Mouse (Mus musculus) ES-E14 (cell line): Measurements from ENCODE around the gene Syngr2. TPM values are rescaled to one million over a fixed set of nuclear protein-coding genes. Genes with fewer than 3 reads are reported as not detected.

Source experiments
- DNase-seq: peaks from one replicate; pipeline ENCODE4 v3.0.0-alpha.2; 2013; ENCODE audit warnings: low read depth, low spot score
- H3K27ac ChIP-seq: 2 replicates; pipeline ENCODE4 v1.5.1; 2012; ENCODE audit warnings: low read depth, mild to moderate bottlenecking, low read length, moderate library complexity, mixed read lengths; ENCODE audit not compliant: poor library complexity, insufficient read depth, severe bottlenecking
- H3K36me3 ChIP-seq: 2 replicates; pipeline ENCODE4 v1.6.1; 2012; ENCODE audit warnings: mild to moderate bottlenecking, low read length, moderate library complexity, mixed read lengths; ENCODE audit not compliant: control insufficient read depth, poor library complexity, insufficient read depth, severe bottlenecking
- H3K4me1 ChIP-seq, 2 experiments: fragments of 150-350 bp in 1 of 2; sonication (generic) in 1 of 2; 2 replicates each; pipeline ENCODE4 v1.6.1; 2012; ENCODE audit warnings: low read length in 2 of 2, mild to moderate bottlenecking in 1 of 2, mixed read lengths in 1 of 2; ENCODE audit not compliant: control insufficient read depth in 2 of 2, insufficient read depth in 2 of 2, poor library complexity in 1 of 2
- H3K4me3 ChIP-seq, 2 experiments: fragments of 150-350 bp in 1 of 2; sonication (generic) in 1 of 2; 2 replicates each; pipeline ENCODE4 v1.5.1; 2012; ENCODE audit warnings: low read length in 2 of 2, low read depth in 1 of 2, mild to moderate bottlenecking in 1 of 2, mixed read lengths in 1 of 2; ENCODE audit not compliant: insufficient read depth in 1 of 2, poor library complexity in 1 of 2, severe bottlenecking in 1 of 2
- H3K9ac ChIP-seq: 2 replicates; pipeline ENCODE4 v1.6.1; 2012; ENCODE audit warnings: low read depth, mild to moderate bottlenecking, low read length, mixed read lengths; ENCODE audit not compliant: poor library complexity, insufficient read depth, severe bottlenecking
- H3K9me3 ChIP-seq: fragments of 150-350 bp; sonication (generic); 2 replicates; pipeline ENCODE4 v1.6.1; 2012; ENCODE audit warnings: low read depth, mild to moderate bottlenecking, low read length; ENCODE audit not compliant: control insufficient read depth, insufficient read depth
- CHD2 ChIP-seq: IDR thresholded peaks from 2 replicates; pipeline ENCODE4 v1.6.1; 2014; ENCODE audit warnings: mild to moderate bottlenecking, low read depth, low read length, inconsistent platforms
- HCFC1 ChIP-seq: IDR thresholded peaks from 2 replicates; pipeline ENCODE4 v1.6.1; 2012; ENCODE audit warnings: low read length, inconsistent platforms, borderline replicate concordance; ENCODE audit not compliant: insufficient read depth
- MAFK ChIP-seq: IDR thresholded peaks from 2 replicates; pipeline ENCODE4 v1.6.1; 2014; ENCODE audit warnings: mild to moderate bottlenecking, low read depth, low read length, inconsistent platforms; ENCODE audit not compliant: insufficient read depth
- ZC3H11A ChIP-seq: IDR thresholded peaks from 2 replicates; pipeline ENCODE4 v1.6.1; 2012; ENCODE audit warnings: low read depth, mild to moderate bottlenecking, inconsistent platforms, low read length, borderline replicate concordance
- ZNF384 ChIP-seq: IDR thresholded peaks from 2 replicates; pipeline ENCODE4 v1.6.1; 2012; ENCODE audit warnings: low read depth, low read length, inconsistent platforms
- in situ Hi-C, 2 experiments: fragments of 600-800 bp; cut with MboI; formaldehyde crosslinking; loops; one replicate each; pipeline ENCODE4 v1.15.1; 2025; ENCODE audit warnings: low sequenced_read_pairs in 2 of 2, inconsistent platforms in 1 of 2; ENCODE audit not compliant: unreplicated experiment in 2 of 2
- total RNA-seq: library from RNA; depleted of rRNA; stranded (reverse); fragments of 300-350 nt; gene quantifications from 2 replicates; pipeline ENCODE4 v1.2.3, GENCODE M21; 2012

The Syngr2 gene
- total RNA-seq, 1 experiment: 69.6 TPM

GRCm38 (mm10) chr11:117792281-117792888 is 17.1 kb upstream of the Syngr2 start:
- no peak overlapping the region for H3K27ac ChIP-seq
- no peaks in the 10 kb centered on the region for H3K36me3 ChIP-seq
- peak overlapping the region; percentile 41; the same call in 1 of the 2 replicates for H3K9ac ChIP-seq
- TF ChIP-seq HCFC1: no peak
- no peak for TF ChIP-seq MAFK
- no peak for TF ChIP-seq ZNF384
- no peak for TF ChIP-seq ZC3H11A
- TF ChIP-seq CHD2: no peak
- DNase-seq: peak; percentile 92
- peaks cover 4 to 23% of the 10 kb centered on the region in 2 experiments; a peak in 2 of 4 replicates for H3K4me1 ChIP-seq
- no peaks in the 10 kb centered on the region for H3K9me3 ChIP-seq
- in situ Hi-C loops: no loop called here
- H3K4me3 ChIP-seq: peak overlapping the region; percentile 37 to 60

GRCm38 (mm10) chr11:117794035-117794551 is 15.4 kb upstream of the Syngr2 start:
- Histone ChIP-seq H3K4me1 (peaks cover 4 to 33% of the 10 kb centered on the region in 2 experiments; a peak in 2 of 4 replicates), H3K4me3 (no peak overlapping the region), H3K27ac (no peak overlapping the region), H3K9me3 (no peaks in the 10 kb centered on the region), H3K36me3 (no peaks in the 10 kb centered on the region), H3K9ac (no peak overlapping the region)
- DNase-seq: no peak
- TF ChIP-seq ZNF384: no peak
- in situ Hi-C loops: no loop called here

- no peaks in the 10 kb centered on the region for H3K36me3 ChIP-seq
- no peak overlapping the region for H3K9ac ChIP-seq
- TF ChIP-seq CHD2: no peak
- TF ChIP-seq ZC3H11A: no peak
- TF ChIP-seq ZNF384: no peak
- no peak for TF ChIP-seq HCFC1
- TF ChIP-seq MAFK: no peak
- peaks cover 0 to 19% of the 10 kb centered on the region in 2 experiments; a peak in 1 of 4 replicates for H3K4me1 ChIP-seq
- no peaks in the 10 kb centered on the region for H3K9me3 ChIP-seq
- no peak overlapping the region for H3K27ac ChIP-seq
- no peak for DNase-seq
- no peak overlapping the region for H3K4me3 ChIP-seq
- in situ Hi-C loops: no loop called here
Measured at GRCm38 (mm10) chr11:117796954-117797353, 12.5 kb upstream of the Syngr2 start.

- H3K4me1 ChIP-seq: peaks cover 0 to 14% of the 10 kb centered on the region in 2 experiments; a peak in 1 of 4 replicates
- in situ Hi-C loops: no loop called here
- no peak within 1 kb of the TSS for H3K4me3 ChIP-seq
- H3K36me3 ChIP-seq: no peaks in the 10 kb centered on the region
- H3K27ac ChIP-seq: no peak within 1 kb of the TSS
- TF ChIP-seq ZC3H11A (no peak), MAFK (no peak), HCFC1 (no peak), ZNF384 (no peak), CHD2 (no peak)
- no peaks in the 10 kb centered on the region for H3K9me3 ChIP-seq
- no peak for DNase-seq
- no peak within 1 kb of the TSS for H3K9ac ChIP-seq
Measured at GRCm38 (mm10) chr11:117797511-117798159, 11.8 kb upstream of the Syngr2 start, which contains the start of gene 6030468B19Rik. Gene 6030468B19Rik, plus strand, starts transcription at chr11:117797660.
